Mouse (Mus musculus): ENCODE measurements around the gene Ndufs8. TPM values are rescaled to one million over a fixed set of nuclear protein-coding genes. Genes with fewer than 3 reads are reported as not detected.
"Not testable (repeated sequence)": the region's sequence is repeated elsewhere in the genome, so short reads cannot be mapped to it uniquely, and the experiment has no call there.

Gene Ndufs8
- 203 and 225 TPM in 2 replicates for polyA plus RNA-seq (2015; fragmentation: Nextera tagmentation; extraction: Ambion mirVana)

DNA sequence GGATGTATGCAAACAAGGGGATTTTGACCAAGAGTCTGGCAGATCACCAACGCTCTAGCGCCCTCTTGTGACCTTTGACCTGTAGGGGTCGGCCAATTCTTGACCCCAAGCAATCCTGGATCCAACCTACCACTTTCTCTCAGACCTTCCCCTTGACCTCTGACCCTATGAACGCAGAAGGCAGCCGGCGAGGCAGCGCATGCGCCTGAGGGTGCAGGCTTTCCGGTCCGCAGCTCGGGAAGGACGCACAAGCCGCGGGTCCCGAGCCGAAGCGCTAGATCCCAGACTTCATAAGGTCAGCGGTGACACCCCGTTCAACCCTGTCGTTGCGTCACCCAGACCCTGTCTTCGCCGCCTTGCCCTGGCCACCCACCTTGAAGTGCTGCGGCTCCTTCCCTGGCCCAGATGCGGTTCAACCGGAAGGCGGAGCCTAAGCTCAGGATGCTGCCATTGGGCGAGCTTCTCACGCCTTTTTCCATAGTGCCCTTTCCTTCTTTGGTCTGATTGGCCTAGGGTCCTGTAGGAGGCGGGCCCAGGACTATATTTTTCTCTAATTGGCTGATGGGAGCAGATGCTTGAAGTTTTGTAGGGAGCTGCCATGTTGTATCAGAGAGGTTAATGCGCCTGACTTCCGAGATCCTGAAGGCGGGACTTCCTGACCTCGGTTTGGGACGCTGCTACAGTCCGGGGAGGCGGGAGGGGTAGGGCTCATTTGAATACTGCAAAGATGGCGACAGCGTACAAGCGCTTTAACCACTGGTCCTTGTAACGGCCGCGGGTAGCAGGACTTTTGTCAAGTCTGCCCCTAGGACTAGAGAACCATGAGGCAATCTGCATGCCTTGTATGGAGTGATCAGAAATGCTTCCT lies at the start of gene Ndufs8:
Gene Ndufs8 (minus strand): TSS at position 438 of the 868 bp plus-strand sequence.
- ATAC-seq (peak; percentile 97), DNase-seq (ENCODE audit: low spot score) (peak; percentile 100)
- Histone ChIP-seq H3K9ac (replicated peaks; ENCODE audit: low read depth) (peak within 1 kb of the TSS; percentile 43; the same call in 1 of the 2 replicates), H3K4me1 (ENCODE audit: insufficient read depth, low read depth, low read length) (peaks cover 9% of the 10 kb centered on the region), H3K36me3 (ENCODE audit: insufficient read depth, low read length) (0 out of 2 replicates have a peak, but pooled peaks cover 9% of the 10 kb centered on the region), H3K4me3 (ENCODE audit: low read depth, low read length) (peak within 1 kb of the TSS; percentile 59), H3K27ac (ENCODE audit: low read length) (peak within 1 kb of the TSS; percentile 77), H3K27me3 (replicated peaks; ENCODE audit: insufficient read depth, low read length) (no peaks in the 10 kb centered on the region), H3K9me3 (ENCODE audit: low read length) (no peaks in the 10 kb centered on the region), H3K4me2 (replicated peaks; ENCODE audit: low read depth, low read length) (peak within 1 kb of the TSS; percentile 77)
- WGBS = under 1% methylated on average over 43 of the region's 43 CpGs
- 0 out of 2 replicates have a peak, but pooled peaks have one; percentile 30 for TF ChIP-seq EP300 (IDR thresholded peaks at IDR 0.05)
- peak; percentile 43 for TF ChIP-seq CTCF (IDR thresholded peaks at IDR 0.05)

DNA sequence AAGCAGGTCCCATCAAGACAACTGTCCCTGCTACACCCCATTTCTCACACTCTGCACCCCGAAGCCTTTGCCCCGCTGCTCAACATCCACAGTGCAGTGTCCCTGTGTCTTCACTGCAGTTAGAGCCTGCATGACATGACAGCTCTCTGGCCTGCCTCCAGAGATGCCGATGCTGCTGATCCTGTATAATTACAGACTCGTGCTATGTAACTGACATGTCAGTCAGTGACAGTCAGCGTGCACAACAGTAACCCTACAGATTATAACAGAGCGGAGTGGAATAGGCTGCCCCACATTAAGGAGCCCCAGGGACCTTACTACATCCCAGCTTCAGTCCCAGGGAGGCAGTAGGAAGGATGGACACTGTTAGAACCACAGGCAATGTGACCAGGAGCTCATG lies 49.2 kb upstream of the Ndufs8 start:
- not testable (repeated sequence) for H3K9me3 ChIP-seq (ENCODE audit: low read length); H3K27me3 ChIP-seq (replicated peaks; ENCODE audit: insufficient read depth, low read length); H3K27ac ChIP-seq (ENCODE audit: low read length); H3K4me1 ChIP-seq (ENCODE audit: insufficient read depth, low read depth, low read length); DNase-seq (ENCODE audit: low spot score); ATAC-seq; H3K36me3 ChIP-seq (ENCODE audit: insufficient read depth, low read length); H3K4me2 ChIP-seq (replicated peaks; ENCODE audit: low read depth, low read length); H3K4me3 ChIP-seq (ENCODE audit: low read depth, low read length); H3K9ac ChIP-seq (replicated peaks; ENCODE audit: low read depth)
- 59% methylated on average over 6 of the region's 6 CpGs for WGBS

DNA sequence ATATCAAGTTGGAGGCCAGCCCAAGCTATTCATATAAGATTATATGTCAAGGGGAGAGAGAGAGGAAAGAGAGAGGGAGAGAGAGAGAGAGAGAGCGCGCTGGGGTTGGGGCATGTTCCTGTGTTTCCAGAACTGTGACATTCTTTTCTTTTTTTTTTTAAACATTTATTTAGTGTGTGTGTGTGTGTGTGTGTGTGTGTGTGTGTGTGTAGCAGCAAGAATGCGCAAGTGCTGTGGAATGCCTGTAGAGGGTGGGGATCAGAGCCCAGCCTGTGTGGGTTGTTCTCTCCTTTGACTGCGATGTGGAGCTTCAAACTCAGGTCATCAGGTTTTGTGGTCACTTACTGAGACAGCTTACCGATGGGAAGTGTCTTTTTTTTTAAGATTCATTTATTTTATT lies 47.6 kb upstream of the Ndufs8 start:
- no peak overlapping the region for H3K9ac ChIP-seq (replicated peaks; ENCODE audit: low read depth)
- TF ChIP-seq CTCF (IDR thresholded peaks at IDR 0.05) = no peak
- peak; percentile 70 for TF ChIP-seq EP300 (IDR thresholded peaks at IDR 0.05)
- no peaks in the 10 kb centered on the region for H3K4me1 ChIP-seq (ENCODE audit: insufficient read depth, low read depth, low read length)
- H3K36me3 ChIP-seq (ENCODE audit: insufficient read depth, low read length) = no peaks in the 10 kb centered on the region
- DNase-seq (ENCODE audit: low spot score) (peak; percentile 76), ATAC-seq (peak; percentile 80)
- no peak overlapping the region for H3K4me3 ChIP-seq (ENCODE audit: low read depth, low read length)
- H3K27ac ChIP-seq (ENCODE audit: low read length) = no peak overlapping the region
- H3K9me3 ChIP-seq (ENCODE audit: low read length) = no peaks in the 10 kb centered on the region
- WGBS = 49% methylated on average over 5 of the region's 5 CpGs
- no peak overlapping the region for H3K4me2 ChIP-seq (replicated peaks; ENCODE audit: low read depth, low read length)
- no peaks in the 10 kb centered on the region for H3K27me3 ChIP-seq (replicated peaks; ENCODE audit: insufficient read depth, low read length)

DNA sequence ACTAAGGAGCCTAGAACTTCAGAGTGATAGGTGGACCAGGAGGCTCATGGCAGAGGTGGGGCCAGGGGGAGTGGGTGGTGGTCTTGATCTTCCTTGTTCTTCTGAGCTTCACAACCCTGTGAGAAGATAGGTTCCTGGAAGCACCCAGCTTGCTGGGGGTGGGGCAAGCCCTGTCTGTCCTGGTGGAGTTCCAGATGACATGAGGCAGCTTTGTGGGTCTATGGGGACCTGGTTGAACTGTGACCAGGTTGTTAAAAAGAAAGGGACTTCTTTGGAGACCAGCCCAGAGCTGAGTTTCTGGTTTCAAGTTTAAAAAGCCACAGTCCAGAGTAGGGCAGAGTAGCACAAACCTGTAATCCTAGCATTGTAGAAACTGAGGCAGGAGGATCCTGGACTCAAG lies 46.5 kb upstream of the Ndufs8 start:
- DNase-seq (ENCODE audit: low spot score) = no peak
- no peaks in the 10 kb centered on the region for H3K9me3 ChIP-seq (ENCODE audit: low read length)
- H3K27ac ChIP-seq (ENCODE audit: low read length) = no peak overlapping the region
- no peaks in the 10 kb centered on the region for H3K36me3 ChIP-seq (ENCODE audit: insufficient read depth, low read length)
- no peak overlapping the region for H3K4me3 ChIP-seq (ENCODE audit: low read depth, low read length)
- TF ChIP-seq EP300 (IDR thresholded peaks at IDR 0.05) = no peak
- TF ChIP-seq CTCF (IDR thresholded peaks at IDR 0.05) = no peak
- H3K4me1 ChIP-seq (ENCODE audit: insufficient read depth, low read depth, low read length) = no peaks in the 10 kb centered on the region
- H3K9ac ChIP-seq (replicated peaks; ENCODE audit: low read depth) = no peak overlapping the region
- H3K27me3 ChIP-seq (replicated peaks; ENCODE audit: insufficient read depth, low read length) = no peaks in the 10 kb centered on the region
- no peak overlapping the region for H3K4me2 ChIP-seq (replicated peaks; ENCODE audit: low read depth, low read length)
- no peak for ATAC-seq

- H3K4me1 ChIP-seq (ENCODE audit: insufficient read depth, low read depth, low read length) = no peaks in the 10 kb centered on the region
- H3K27ac ChIP-seq (ENCODE audit: low read length) = no peak within 1 kb of the TSS
- no peak for ATAC-seq
- H3K4me3 ChIP-seq (ENCODE audit: low read depth, low read length) = no peak within 1 kb of the TSS
- no peaks in the 10 kb centered on the region for H3K9me3 ChIP-seq (ENCODE audit: low read length)
- no peaks in the 10 kb centered on the region for H3K27me3 ChIP-seq (replicated peaks; ENCODE audit: insufficient read depth, low read length)
- TF ChIP-seq EP300 (IDR thresholded peaks at IDR 0.05) (no peak), CTCF (IDR thresholded peaks at IDR 0.05) (no peak)
- no peaks in the 10 kb centered on the region for H3K36me3 ChIP-seq (ENCODE audit: insufficient read depth, low read length)
- DNase-seq (ENCODE audit: low spot score) = peak; percentile 25
- H3K9ac ChIP-seq (replicated peaks; ENCODE audit: low read depth) = no peak within 1 kb of the TSS
- H3K4me2 ChIP-seq (replicated peaks; ENCODE audit: low read depth, low read length) = no peak within 1 kb of the TSS
- 46% methylated on average over 4 of the region's 4 CpGs for WGBS
These were observed 45.9 kb upstream of the Ndufs8 start, which contains the start of gene Aldh3b3 for GRCm38 (mm10) chr19:3958470-3958869. Gene Aldh3b3 (plus strand): TSS chr19:3958645.

DNA sequence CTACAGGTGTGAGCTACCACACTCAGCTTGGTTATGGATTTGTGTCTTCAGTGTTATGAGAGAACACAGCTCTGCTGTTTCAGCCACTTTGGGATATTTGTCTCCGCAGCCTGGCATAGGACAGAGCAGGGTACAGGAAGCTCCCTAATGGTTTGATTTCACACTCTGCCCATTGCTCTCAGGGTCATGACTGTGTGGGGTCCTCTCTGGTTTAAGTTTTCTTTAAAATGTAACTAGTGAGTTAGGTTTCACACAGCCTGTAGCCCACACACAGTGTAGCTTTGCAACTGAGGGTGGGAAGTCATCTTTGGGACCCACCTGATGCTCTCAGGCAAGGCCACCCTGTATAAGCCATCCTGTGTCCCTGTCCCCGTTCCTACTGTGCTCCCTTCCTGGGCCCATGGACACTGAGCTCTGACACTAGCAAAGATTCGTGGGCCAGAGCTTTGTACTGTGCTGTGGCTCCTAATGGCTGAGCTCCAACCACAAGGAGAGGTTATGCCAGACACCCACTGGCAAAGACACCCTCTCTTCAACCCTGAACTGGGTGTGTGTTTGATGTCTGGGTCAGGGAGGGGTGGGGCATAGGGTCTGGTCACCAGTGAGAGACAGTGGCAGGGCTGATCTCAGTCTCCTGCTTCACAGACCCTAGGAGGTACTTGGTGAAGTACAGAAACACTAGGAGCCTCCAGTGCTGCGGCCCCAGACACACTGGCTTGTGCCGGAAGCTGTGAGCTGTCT lies 44.9 kb upstream of the Ndufs8 start:
- not testable (repeated sequence) for H3K36me3 ChIP-seq (ENCODE audit: insufficient read depth, low read length)

More for the DNA sequence above, 44.9 kb upstream of the Ndufs8 start:
- H3K4me2 ChIP-seq (replicated peaks; ENCODE audit: low read depth, low read length); H3K4me1 ChIP-seq (ENCODE audit: insufficient read depth, low read depth, low read length); DNase-seq (ENCODE audit: low spot score); H3K27ac ChIP-seq (ENCODE audit: low read length); ATAC-seq; H3K4me3 ChIP-seq (ENCODE audit: low read depth, low read length); H3K9me3 ChIP-seq (ENCODE audit: low read length); H3K9ac ChIP-seq (replicated peaks; ENCODE audit: low read depth); H3K27me3 ChIP-seq (replicated peaks; ENCODE audit: insufficient read depth, low read length): not testable (repeated sequence)
- WGBS = 75% methylated on average over 5 of the region's 5 CpGs
